Mouse (Mus musculus) bone marrow macrophage, adult 2 months (primary cell): ENCODE results near the gene Matn1. TPM values are rescaled to one million over a fixed set of nuclear protein-coding genes. Genes with fewer than 3 reads are reported as not detected.
A peak's percentile ranks its signal among the peaks of the same experiment; 100 is the strongest.

Experiments
- H3K27ac ChIP-seq: 2 replicates; pipeline ENCODE4 v1.5.1; 2012; ENCODE audit warnings: low read depth, low read length; ENCODE audit not compliant: insufficient read depth
- H3K4me1 ChIP-seq: 2 replicates; pipeline ENCODE4 v1.6.1; 2012; ENCODE audit warnings: low read length; ENCODE audit not compliant: control insufficient read depth, insufficient read depth
- H3K4me3 ChIP-seq: 2 replicates; pipeline ENCODE4 v1.5.1; 2012; ENCODE audit warnings: mild to moderate bottlenecking, low read length, moderate library complexity; ENCODE audit not compliant: insufficient read depth
- CTCF ChIP-seq: IDR thresholded peaks from 2 replicates; pipeline ENCODE4 v1.5.1; 2012; ENCODE audit warnings: low read depth, mild to moderate bottlenecking, low read length, moderate library complexity
- POLR2A ChIP-seq: IDR thresholded peaks from 2 replicates; pipeline ENCODE4 v1.6.1; 2012; ENCODE audit warnings: mild to moderate bottlenecking, low read depth, low read length, borderline replicate concordance
- polyA plus RNA-seq: library from polyadenylated mRNA; stranded (reverse); fragments of >200 nt; gene quantifications from 2 replicates; pipeline ENCODE4 v1.2.4, GENCODE M21; 2012; ENCODE audit not compliant: missing spikeins, insufficient read depth, insufficient read length

The Matn1 gene
- polyA plus RNA-seq = 0.46 TPM in 1 of 2 replicates, not detected in the other

DNA sequence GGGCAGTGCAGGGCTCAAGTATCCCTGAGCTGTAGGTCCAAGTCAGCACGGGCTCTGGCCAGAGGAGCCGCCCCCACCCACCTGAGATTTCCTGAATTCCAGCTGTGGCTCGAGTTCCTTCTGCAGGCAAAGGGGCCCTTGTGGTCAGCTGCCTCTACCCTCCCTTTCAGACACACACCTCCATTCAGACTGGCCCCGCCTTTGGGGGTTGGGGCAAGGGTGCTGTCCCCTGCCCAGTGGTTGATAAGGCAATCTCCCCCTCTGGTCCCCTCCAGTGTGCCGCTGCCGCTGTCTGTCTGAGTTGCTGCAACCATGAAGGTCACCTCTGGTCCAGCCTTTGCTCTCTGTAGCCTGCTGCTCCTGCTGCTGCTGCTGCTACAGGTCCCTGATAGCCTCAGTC is at the start of gene Matn1:
Gene Matn1, plus strand, starts transcription at position 274 of the 400 bp plus-strand sequence.
- TF ChIP-seq POLR2A (no peak), CTCF (no peak)
- H3K4me3 ChIP-seq = no peak within 1 kb of the TSS
- peak within 1 kb of the TSS; percentile 11 for H3K27ac ChIP-seq
- H3K4me1 ChIP-seq = peaks cover 16% of the 10 kb centered on the region

DNA sequence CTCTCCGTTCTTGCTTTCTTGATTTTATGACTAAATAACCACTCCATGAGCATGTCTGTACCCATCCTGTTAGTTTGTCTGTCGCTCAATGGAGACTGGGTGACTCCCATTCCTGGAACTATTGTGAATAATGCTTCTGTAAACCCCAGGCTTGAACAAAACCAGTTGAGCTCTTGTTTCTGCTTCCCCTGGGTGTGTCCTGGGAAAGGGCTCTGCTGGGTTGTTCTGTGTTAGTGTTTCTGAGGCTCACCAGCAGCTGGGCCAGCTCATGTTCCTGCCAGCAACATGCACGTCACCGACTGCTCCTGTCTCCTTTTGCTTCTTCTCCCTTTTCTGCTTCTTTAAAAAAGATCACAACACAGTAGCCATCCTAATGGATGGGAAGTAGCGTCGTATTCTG is 48.5 kb upstream of the Matn1 start:
- H3K4me3 ChIP-seq = no peak overlapping the region
- no peak overlapping the region for H3K27ac ChIP-seq
- peaks cover 16% of the 10 kb centered on the region for H3K4me1 ChIP-seq
- TF ChIP-seq CTCF (no peak), POLR2A (no peak)

DNA sequence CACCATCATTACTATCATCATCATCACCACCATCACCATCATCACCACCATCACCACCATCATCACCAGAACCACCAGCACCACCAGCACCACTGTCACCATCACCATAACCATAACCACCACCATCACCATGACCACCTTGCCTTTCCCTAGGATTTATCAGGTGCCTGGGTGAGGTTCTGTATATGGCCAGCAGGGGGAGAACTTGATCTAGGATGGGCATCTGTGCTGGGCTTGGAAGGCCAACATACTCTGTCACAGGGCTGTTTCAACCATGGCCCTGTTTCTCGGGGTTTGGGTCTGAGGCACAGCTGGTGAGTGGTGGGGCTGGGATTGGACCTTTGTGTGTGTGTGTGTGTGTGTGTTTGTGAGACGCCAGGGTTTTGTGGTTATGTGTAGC is 47.8 kb upstream of the Matn1 start:
- Histone ChIP-seq H3K4me1 (peaks cover 22% of the 10 kb centered on the region), H3K4me3 (no peak overlapping the region), H3K27ac (no peak overlapping the region)
- TF ChIP-seq CTCF (peak; percentile 76), POLR2A (no peak)

DNA sequence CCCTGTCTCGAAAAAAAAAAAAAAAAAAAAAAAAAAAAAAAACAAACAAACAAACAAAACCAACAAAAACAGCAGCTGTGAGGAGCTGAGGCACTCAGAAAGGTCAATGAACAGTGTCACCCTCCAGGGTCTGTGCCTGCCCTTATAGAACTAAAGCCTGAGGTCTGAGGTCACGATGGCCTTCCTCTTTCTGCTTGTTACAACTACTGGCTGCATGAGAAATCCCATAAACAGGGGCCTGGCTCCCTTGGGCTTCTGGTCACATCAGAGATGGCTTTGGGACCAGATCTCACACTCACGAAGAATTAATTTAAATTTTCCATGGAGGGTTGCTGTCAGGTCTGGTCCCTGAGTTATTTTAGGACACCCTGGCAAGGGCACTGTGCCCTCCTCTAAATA is 44.8 kb upstream of the Matn1 start:
- H3K4me1 ChIP-seq = peaks cover 38% of the 10 kb centered on the region
- H3K27ac ChIP-seq = peak overlapping the region; percentile 60
- TF ChIP-seq POLR2A (no peak), CTCF (no peak)
- H3K4me3 ChIP-seq = no peak overlapping the region

DNA sequence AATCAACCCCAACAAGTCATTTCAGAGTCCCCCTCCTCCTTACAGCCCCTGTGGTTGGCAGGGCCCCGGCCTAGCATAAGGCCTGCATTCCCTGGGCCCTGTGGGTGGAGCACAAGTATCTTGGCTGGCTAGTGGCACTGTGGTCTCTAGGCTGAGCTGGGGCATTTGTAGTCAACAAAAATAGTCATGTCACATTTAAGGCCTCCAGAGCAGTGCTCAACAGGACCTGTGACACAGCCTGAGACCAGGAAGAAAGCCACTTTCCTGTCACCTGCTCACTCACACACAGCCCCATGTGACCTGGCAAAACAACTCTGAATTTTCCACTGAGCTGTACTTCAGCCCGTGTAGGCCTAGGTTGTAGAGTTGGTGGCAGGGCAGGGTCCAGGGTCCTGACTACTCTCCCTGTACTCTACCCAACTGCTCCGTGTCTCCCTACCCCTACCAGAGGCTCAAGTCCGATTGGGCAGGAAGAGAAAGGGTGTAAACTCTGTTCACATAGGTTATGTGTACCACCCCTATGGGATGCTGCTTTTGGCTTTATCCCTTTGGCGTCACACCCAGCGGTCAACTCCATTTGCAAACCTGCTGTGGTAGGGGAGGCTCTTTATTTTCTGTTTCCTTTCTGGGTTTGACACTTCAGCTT is 44.3 kb upstream of the Matn1 start:
- TF ChIP-seq POLR2A = no peak
- TF ChIP-seq CTCF = 0 out of 2 replicates have a peak, but pooled peaks have one; percentile 4
- no peak overlapping the region for H3K4me3 ChIP-seq
- H3K4me1 ChIP-seq = peaks cover 38% of the 10 kb centered on the region
- H3K27ac ChIP-seq = peak overlapping the region; percentile 60

DNA sequence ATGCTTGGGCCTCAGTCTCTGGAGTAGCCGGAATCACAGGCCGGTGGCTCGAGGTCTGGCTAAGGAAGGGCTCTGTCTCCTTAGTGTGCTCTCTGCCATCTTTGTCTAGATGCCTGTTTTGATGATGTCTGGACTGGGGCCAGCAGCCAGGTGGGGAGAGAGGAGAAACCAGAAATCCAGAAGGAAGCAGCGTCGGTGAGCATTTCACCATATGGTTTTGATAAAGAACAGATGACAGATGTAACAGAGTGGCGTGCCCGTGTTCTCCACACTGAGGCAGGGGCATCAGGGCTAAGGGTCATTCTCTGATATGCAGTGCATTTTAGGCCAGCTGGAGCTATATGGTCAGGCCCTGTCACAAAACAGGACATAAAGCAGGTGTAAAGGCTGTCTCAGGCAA is 43.4 kb upstream of the Matn1 start:
- H3K4me3 ChIP-seq = no peak overlapping the region
- peaks cover 38% of the 10 kb centered on the region for H3K4me1 ChIP-seq
- H3K27ac ChIP-seq = no peak overlapping the region
- TF ChIP-seq POLR2A (no peak), CTCF (no peak)

DNA sequence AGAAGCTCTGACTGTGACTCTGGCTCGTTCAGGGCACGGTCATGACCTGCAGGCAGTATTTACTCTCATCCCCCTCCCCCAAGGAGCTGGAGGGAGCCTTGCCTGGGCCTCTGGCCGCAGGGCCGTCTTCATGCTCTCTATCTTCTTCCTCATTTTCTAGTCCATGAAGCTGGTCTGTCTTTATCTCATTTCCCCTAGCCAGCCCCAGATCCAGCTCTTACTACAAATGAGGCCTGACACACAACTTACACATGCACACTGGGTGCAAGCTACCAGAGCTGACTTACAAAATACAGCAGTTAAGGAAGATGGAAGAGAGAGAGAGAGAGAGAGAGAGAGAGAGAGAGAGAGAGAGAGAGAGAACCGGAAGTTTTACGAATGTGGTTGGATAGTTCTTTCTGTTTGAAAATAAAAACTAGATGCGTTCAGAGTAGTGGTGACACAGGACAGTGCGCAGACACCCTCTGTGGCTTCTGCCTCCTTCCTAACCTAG is 41.9 kb upstream of the Matn1 start:
- peaks cover 38% of the 10 kb centered on the region for H3K4me1 ChIP-seq
- H3K4me3 ChIP-seq = no peak overlapping the region
- no peak for TF ChIP-seq POLR2A
- no peak for TF ChIP-seq CTCF
- H3K27ac ChIP-seq = peak overlapping the region; percentile 80

DNA sequence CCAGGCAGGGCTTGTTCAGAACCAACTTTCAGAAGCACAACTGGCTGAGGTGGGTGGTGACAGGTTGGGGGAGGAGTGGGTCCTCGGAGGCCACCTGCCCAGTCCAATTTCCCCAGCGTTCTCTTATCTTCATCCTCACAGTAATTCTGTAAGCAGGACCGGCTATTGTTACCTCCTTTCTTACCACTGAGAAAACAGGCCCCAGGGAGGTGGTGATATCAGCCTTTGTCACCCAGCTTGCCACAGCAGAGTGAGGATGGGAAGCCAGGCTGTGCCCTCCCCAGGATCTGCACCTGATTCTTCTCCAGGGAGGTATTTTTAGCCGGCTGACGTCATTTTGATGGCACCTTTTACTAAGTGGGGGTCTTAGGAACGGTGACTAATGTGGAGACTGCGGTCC is 39.2 kb upstream of the Matn1 start:
- Histone ChIP-seq H3K27ac (no peak overlapping the region), H3K4me3 (no peak overlapping the region), H3K4me1 (peaks cover 27% of the 10 kb centered on the region)
- TF ChIP-seq CTCF = no peak
- no peak for TF ChIP-seq POLR2A

DNA sequence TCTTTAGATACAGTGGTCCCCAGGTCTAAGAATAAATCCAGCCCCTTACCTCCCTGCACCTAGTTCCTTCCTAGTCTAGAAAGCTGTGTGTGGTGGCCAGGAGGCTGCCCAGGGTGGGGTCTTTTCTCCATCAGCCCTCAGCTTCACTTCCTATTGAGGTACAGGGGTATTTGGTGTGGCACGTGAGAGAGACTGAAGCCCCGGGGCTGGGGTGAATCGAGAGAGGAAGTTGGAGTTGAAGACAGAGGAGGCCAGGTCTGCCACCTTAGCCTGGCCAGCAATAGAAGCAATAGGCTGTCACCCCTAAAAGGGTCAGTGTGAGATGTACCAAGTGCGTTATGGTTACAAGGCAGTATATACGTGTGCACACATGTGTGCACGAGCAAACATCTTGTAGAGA is 38.3 kb upstream of the Matn1 start:
- TF ChIP-seq POLR2A (no peak), CTCF (no peak)
- Histone ChIP-seq H3K4me3 (no peak overlapping the region), H3K4me1 (peaks cover 24% of the 10 kb centered on the region), H3K27ac (no peak overlapping the region)

DNA sequence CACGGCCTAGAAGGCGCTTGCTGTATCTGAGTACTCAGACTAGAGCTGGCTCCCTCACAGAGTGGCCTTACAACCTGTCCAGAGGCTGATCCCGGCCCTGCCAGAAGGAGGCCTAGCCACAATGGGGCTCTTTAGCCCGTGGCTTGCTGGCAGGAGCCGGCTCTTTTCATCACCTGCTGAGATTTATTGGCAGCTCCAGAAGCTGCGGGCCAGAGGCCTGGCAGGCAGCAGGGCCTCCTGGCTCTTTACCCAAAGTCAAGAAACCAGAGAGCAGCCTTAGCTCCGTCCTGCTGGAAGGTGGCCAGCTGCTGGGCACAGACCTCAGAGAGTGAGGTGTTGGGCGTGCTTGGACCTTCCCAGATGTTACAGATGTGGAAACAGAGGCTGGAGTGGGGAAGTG is 37.9 kb upstream of the Matn1 start:
- H3K27ac ChIP-seq = no peak overlapping the region
- peaks cover 20% of the 10 kb centered on the region for H3K4me1 ChIP-seq
- TF ChIP-seq POLR2A = no peak
- TF ChIP-seq CTCF = no peak
- no peak overlapping the region for H3K4me3 ChIP-seq
